Mouse (Mus musculus): ENCODE data around the gene Ddx23. TPM values are rescaled to one million over a fixed set of nuclear protein-coding genes. Genes with fewer than 3 reads are reported as not detected.

The Ddx23 gene
- polyA plus RNA-seq, 1 experiment from 2014 or later = 10.3 TPM

DNA sequence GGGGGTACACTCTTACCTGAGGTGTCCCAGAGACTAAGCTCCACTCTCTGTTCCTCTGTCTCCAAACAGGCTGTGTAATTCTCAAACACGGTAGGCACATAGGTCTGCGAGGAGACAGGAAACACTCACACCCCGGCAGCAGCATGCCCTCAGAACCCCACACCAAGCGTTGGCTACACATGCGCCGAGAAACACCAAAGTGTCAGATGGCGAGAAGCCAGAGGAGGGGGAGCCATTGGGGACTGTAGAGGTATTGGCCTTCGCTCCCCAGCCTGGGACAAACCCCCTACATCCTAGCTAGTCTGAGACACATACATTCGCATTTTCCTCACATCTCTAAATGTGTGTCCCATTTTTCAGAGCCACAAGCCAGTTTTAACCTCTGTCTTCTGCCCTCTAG is 13.8 kb upstream of the Ddx23 start:
- H3K36me3 ChIP-seq (ENCODE audit: control insufficient read depth, insufficient read depth, low read length) = no peaks in the 10 kb centered on the region
- no peak for ATAC-seq (ENCODE audit: low FRiP score, low TSS enrichment)
- peak overlapping the region; percentile 66 for H3K4me2 ChIP-seq (replicated peaks; ENCODE audit: low read depth)
- H3K27me3 ChIP-seq (ENCODE audit: control insufficient read depth, insufficient read depth, low read length) = no peaks in the 10 kb centered on the region
- no peak for DNase-seq (ENCODE audit: low spot score)
- no peak overlapping the region for H3K9ac ChIP-seq (ENCODE audit: low read length)
- peak overlapping the region; percentile 31 for H3K4me3 ChIP-seq (ENCODE audit: low read depth, low read length)
- no peak for TF ChIP-seq CTCF (IDR thresholded peaks at IDR 0.05; ENCODE audit: low read depth)
- no peak for TF ChIP-seq EP300 (optimal IDR thresholded peaks at IDR 0.05)
- WGBS = 4% methylated on average over 9 of the region's 9 CpGs
- H3K4me1 ChIP-seq (replicated peaks; ENCODE audit: control insufficient read depth, insufficient read depth) = no peaks in the 10 kb centered on the region
- H3K27ac ChIP-seq (replicated peaks) = no peak overlapping the region
- no peaks in the 10 kb centered on the region for H3K9me3 ChIP-seq (ENCODE audit: control insufficient read depth, low read length)

- H3K27ac ChIP-seq (replicated peaks) = no peak overlapping the region
- H3K9ac ChIP-seq (ENCODE audit: low read length) = no peak overlapping the region
- H3K4me3 ChIP-seq (ENCODE audit: low read depth, low read length) = no peak overlapping the region
- no peaks in the 10 kb centered on the region for H3K4me1 ChIP-seq (replicated peaks; ENCODE audit: control insufficient read depth, insufficient read depth)
- no peaks in the 10 kb centered on the region for H3K36me3 ChIP-seq (ENCODE audit: control insufficient read depth, insufficient read depth, low read length)
- H3K27me3 ChIP-seq (ENCODE audit: control insufficient read depth, insufficient read depth, low read length) = no peaks in the 10 kb centered on the region
- H3K9me3 ChIP-seq (ENCODE audit: control insufficient read depth, low read length) = no peaks in the 10 kb centered on the region
- DNase-seq (ENCODE audit: low spot score) (no peak), ATAC-seq (ENCODE audit: low FRiP score, low TSS enrichment) (no peak)
- TF ChIP-seq EP300 (optimal IDR thresholded peaks at IDR 0.05) (no peak), CTCF (IDR thresholded peaks at IDR 0.05; ENCODE audit: low read depth) (no peak)
- 13% methylated on average over 14 of the region's 14 CpGs for WGBS
- no peak overlapping the region for H3K4me2 ChIP-seq (replicated peaks; ENCODE audit: low read depth)
Measured at GRCm38 (mm10) chr15:98675634-98676250, 13.0 kb upstream of the Ddx23 start.

GRCm38 (mm10) chr15:98674994-98675545 is 12.4 kb upstream of the Ddx23 start:
- 21% methylated on average over 11 of the region's 11 CpGs for WGBS
- Histone ChIP-seq H3K9ac (ENCODE audit: low read length) (no peak overlapping the region), H3K27me3 (ENCODE audit: control insufficient read depth, insufficient read depth, low read length) (no peaks in the 10 kb centered on the region), H3K4me1 (replicated peaks; ENCODE audit: control insufficient read depth, insufficient read depth) (no peaks in the 10 kb centered on the region), H3K36me3 (ENCODE audit: control insufficient read depth, insufficient read depth, low read length) (no peaks in the 10 kb centered on the region), H3K4me3 (ENCODE audit: low read depth, low read length) (no peak overlapping the region), H3K4me2 (replicated peaks; ENCODE audit: low read depth) (no peak overlapping the region), H3K27ac (replicated peaks) (no peak overlapping the region), H3K9me3 (ENCODE audit: control insufficient read depth, low read length) (no peaks in the 10 kb centered on the region)
- no peak for ATAC-seq (ENCODE audit: low FRiP score, low TSS enrichment)
- DNase-seq (ENCODE audit: low spot score) = no peak
- TF ChIP-seq EP300 (optimal IDR thresholded peaks at IDR 0.05) = no peak
- TF ChIP-seq CTCF (IDR thresholded peaks at IDR 0.05; ENCODE audit: low read depth) = no peak

DNA sequence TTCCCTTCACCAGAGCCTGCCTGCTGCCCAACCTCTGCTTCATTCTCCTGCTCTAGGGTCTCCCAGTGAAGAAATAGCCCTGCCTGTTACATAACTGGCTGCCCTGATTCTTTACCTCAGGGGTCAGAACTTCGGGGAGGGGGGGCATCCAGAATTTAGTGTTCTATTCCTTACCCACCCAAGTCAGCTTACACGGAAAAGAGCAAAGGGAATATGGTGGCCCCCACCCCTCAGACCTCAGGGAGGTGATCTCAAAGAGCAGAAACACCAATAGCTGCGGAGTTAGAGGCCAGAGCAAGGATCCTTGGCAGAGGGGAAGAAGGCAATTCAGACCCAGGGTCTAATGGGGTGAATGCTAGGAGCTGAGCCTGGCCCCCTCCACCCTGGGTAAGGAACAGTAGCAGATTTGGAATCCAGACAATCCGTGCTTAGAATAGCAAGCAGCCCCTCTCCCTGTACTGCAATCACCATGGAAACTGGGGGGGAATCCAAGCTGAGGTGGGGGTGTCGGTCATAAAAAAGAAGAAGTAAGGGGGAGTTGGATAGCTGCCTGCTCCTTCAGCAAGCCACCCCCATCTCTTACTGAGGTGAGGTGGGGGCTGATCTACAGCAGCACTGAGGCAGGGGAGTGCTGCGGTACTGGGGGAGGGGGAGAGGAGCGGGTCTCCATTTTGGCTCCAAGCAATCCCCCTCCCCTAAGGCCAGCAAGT is 11.7 kb upstream of the Ddx23 start:
- 36% methylated on average over 7 of the region's 7 CpGs for WGBS
- ATAC-seq (ENCODE audit: low FRiP score, low TSS enrichment) = no peak
- TF ChIP-seq EP300 (optimal IDR thresholded peaks at IDR 0.05) (no peak), CTCF (IDR thresholded peaks at IDR 0.05; ENCODE audit: low read depth) (no peak)

DNA sequence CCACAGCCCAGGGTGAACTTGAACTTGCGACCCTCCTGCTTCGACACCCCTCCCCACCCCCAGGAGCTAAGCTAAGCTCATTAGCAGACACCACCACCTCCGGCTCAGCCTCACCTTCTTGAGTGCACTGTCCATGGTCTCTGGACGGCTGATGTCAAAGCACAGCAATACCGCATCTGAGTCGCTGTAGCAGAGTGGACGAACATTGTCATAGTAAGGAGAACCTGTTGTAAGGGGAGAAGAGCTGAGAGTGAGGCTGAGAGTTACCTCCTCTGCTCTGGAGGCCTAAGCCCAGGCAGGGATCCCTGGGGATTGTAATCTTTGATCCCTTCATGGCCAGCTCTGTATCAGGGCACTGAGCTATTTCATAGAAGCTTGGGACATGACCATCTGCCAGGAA is 11.0 kb upstream of the Ddx23 start:
- Histone ChIP-seq H3K9ac (ENCODE audit: low read length) (no peak overlapping the region), H3K4me2 (replicated peaks; ENCODE audit: low read depth) (no peak overlapping the region), H3K9me3 (ENCODE audit: control insufficient read depth, low read length) (no peaks in the 10 kb centered on the region), H3K4me3 (ENCODE audit: low read depth, low read length) (no peak overlapping the region), H3K36me3 (ENCODE audit: control insufficient read depth, insufficient read depth, low read length) (no peaks in the 10 kb centered on the region), H3K27me3 (ENCODE audit: control insufficient read depth, insufficient read depth, low read length) (no peaks in the 10 kb centered on the region), H3K27ac (replicated peaks) (no peak overlapping the region), H3K4me1 (replicated peaks; ENCODE audit: control insufficient read depth, insufficient read depth) (no peaks in the 10 kb centered on the region)
- ATAC-seq (ENCODE audit: low FRiP score, low TSS enrichment) (no peak), DNase-seq (ENCODE audit: low spot score) (no peak)
- WGBS = 77% methylated on average over 7 of the region's 7 CpGs
- TF ChIP-seq CTCF (IDR thresholded peaks at IDR 0.05; ENCODE audit: low read depth) (no peak), EP300 (optimal IDR thresholded peaks at IDR 0.05) (no peak)

More for the DNA sequence above, 11.7 kb upstream of the Ddx23 start:
- H3K9me3 ChIP-seq (ENCODE audit: control insufficient read depth, low read length) = no peaks in the 10 kb centered on the region
- H3K9ac ChIP-seq (ENCODE audit: low read length) = no peak overlapping the region
- H3K27me3 ChIP-seq (ENCODE audit: control insufficient read depth, insufficient read depth, low read length) = no peaks in the 10 kb centered on the region
- no peaks in the 10 kb centered on the region for H3K36me3 ChIP-seq (ENCODE audit: control insufficient read depth, insufficient read depth, low read length)
- H3K27ac ChIP-seq (replicated peaks) = no peak overlapping the region
- no peaks in the 10 kb centered on the region for H3K4me1 ChIP-seq (replicated peaks; ENCODE audit: control insufficient read depth, insufficient read depth)
- H3K4me3 ChIP-seq (ENCODE audit: low read depth, low read length) = no peak overlapping the region
- no peak overlapping the region for H3K4me2 ChIP-seq (replicated peaks; ENCODE audit: low read depth)
- no peak for DNase-seq (ENCODE audit: low spot score)

DNA sequence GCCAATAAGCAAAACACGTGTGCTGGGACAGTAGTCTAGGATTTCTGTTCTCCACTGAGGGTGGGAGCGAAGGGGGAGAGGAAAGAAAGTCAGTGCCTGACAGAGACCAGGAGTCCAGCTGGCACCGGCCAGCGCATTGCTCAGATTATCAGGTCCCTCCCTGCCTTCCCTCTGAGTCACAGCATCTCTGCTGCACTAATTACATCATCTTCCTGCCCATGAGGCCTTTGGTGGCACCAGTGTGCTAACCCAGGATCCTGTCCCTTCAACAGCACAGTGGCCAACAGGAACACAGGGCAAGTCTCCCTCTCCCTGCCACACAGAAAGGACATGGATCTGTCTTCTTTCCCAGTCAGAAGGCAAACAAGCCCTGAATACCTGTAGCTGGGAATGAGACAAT is 9.9 kb upstream of the Ddx23 start:
- ATAC-seq (ENCODE audit: low FRiP score, low TSS enrichment) (peak; percentile 60; the same call in 1 of the 2 replicates), DNase-seq (ENCODE audit: low spot score) (peak; percentile 45)
- H3K4me3 ChIP-seq (ENCODE audit: low read depth, low read length) = no peak overlapping the region
- WGBS = 57% methylated on average over 4 of the region's 4 CpGs
- H3K27me3 ChIP-seq (ENCODE audit: control insufficient read depth, insufficient read depth, low read length) = no peaks in the 10 kb centered on the region
- H3K27ac ChIP-seq (replicated peaks) = no peak overlapping the region
- H3K36me3 ChIP-seq (ENCODE audit: control insufficient read depth, insufficient read depth, low read length) = no peaks in the 10 kb centered on the region
- H3K4me1 ChIP-seq (replicated peaks; ENCODE audit: control insufficient read depth, insufficient read depth) = no peaks in the 10 kb centered on the region
- no peak overlapping the region for H3K4me2 ChIP-seq (replicated peaks; ENCODE audit: low read depth)
- no peak overlapping the region for H3K9ac ChIP-seq (ENCODE audit: low read length)
- no peaks in the 10 kb centered on the region for H3K9me3 ChIP-seq (ENCODE audit: control insufficient read depth, low read length)
- TF ChIP-seq EP300 (optimal IDR thresholded peaks at IDR 0.05) (no peak), CTCF (IDR thresholded peaks at IDR 0.05; ENCODE audit: low read depth) (no peak)
